Mouse (Mus musculus): ENCODE measurements around the gene Barhl1.

DNA sequence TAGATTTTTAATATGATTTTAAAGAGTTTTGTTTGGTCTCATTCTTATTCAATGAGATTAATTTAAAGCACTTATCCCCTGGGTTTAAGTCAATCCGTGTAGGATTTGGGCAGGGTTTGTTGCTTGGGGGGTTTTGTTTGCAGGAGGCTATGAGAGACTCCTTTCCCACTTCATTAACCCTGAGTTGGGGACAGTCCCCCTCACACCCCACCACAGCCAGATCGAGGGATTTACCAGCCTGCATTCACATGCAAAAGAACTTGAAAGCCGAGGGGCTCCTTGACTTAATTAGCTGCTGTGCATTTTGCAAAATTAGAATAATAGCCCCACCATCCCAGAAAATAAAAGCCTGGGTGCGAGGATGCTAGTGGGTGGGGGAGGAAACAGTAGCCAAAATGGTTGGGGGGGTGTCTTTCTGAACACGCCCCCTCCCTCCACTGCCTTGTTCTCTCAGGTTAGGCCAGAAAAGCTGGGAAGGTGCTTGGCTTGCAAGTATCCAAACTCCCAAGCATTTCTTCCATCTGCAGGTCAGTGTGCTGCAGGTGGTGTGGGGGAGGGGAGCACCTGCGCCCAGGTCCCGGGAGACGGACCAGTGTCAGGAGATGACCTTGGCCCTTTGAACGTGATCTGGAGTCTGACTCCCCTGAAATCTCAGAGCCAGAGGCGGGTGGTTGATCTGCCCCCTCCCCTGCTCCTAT is 8.6 kb downstream of the Barhl1 start:
- TF ChIP-seq POLR2A (IDR thresholded peaks at IDR 0.05; ENCODE audit: borderline replicate concordance, insufficient read depth, low read length) (no peak), CTCF (IDR thresholded peaks at IDR 0.05; ENCODE audit: borderline replicate concordance, insufficient read depth, low read depth, low read length) (no peak)
